Mouse (Mus musculus) liver, postnatal 0 days (tissue): Measurements from ENCODE around the gene Ess2.

Experiments
- CTCF ChIP-seq: sonication (generic); IDR thresholded peaks from 2 replicates; pipeline ENCODE4 v1.5.1; 2016; ENCODE audit warnings: antibody characterized with exemption, low read depth
- EP300 ChIP-seq: IDR thresholded peaks from 2 replicates; pipeline ENCODE4 v1.6.1; 2016; ENCODE audit warnings: antibody characterized with exemption, low read depth, mild to moderate bottlenecking

DNA sequence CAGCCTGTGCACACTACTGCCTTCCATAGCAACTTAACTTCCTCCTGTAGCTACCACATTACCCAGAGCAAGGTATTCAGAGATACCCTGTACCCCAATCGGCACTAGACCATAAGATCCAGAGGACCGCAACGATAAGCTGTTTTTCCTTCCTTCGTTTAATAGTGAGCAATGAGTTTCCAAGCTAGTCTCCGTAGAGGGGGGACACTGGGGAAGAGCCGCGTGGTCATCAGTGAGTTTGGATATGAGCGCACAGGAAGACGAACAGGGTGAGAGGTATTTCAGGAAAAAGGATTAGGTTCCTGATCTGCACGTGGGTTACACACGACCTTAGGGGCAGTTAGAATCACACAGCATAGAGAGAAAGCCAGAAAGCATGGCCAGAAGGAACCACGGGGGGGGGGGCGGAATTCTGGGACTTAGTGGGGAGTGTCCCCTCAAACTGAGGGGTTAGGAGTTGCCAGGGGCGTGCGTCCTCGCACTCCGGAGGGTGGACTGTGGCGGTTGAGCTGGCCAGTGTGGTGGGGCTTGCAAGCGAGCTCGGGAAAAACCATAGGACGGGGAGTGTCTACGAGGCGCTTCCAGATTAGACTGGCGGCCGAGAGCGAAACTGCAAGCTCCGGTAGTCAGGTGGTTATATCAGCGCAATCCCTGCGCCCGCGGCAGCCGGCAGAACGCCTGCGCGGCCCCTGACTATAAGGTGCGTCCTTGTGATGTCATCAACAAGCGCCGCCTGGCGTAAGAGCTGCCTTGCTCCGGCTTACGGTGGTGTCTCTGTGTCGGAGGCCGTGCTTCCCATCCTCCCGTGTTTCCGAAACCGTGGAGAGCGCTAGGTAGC lies 10.4 kb upstream of the Ess2 start:
- peak; percentile 66 for TF ChIP-seq CTCF
- no peak for TF ChIP-seq EP300
